Mouse (Mus musculus): ENCODE results near the gene Usp2. TPM values are rescaled to one million over a fixed set of nuclear protein-coding genes. Genes with fewer than 3 reads are reported as not detected.

Usp2 gene
- polyA plus RNA-seq, 1 experiment = 597 TPM

DNA sequence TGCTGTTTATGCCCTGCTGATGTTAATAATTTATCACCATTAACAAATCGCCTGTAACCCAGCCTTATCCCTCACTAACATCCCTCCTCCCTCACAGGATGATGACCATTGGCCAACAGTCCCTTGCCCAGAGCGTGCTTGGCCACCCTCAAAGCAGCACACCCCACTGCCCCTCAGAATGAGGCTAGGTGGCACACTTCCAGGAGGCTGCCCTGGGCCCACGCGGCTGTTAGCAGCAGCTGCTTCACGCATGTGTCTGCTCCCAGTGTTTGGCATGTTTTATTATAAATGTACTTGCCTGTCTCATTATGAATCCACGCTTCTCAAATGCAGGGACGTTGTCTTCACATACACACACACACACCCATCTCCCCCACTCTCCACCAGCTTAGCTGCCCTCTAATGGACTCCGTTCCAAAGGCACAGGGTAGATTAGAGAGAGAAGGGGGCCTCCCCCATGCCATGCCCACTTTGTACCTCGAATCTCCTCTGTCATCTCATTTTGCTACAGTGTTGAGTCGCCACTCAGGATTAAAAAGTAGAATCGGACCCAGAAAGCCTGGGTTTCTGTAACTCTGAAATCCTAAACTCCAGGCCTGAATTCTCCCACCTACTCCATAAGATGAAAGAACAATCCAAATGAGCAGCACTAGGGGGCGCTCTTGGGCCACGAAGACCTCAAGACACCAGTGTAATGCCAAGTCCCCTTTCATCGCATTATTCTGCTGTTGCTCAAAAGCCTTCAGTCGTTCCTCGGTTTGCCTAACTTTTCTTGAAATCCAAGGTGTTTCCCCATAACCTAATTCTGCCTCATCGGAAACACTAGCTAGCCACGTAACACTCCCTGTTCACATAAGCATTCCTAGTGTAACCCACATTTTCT lies 59.0 kb downstream of the Usp2 start:
- no peak overlapping the region for H3K27ac ChIP-seq (ENCODE audit: control insufficient read depth, insufficient read depth, low read depth, low read length)
- TF ChIP-seq CTCF (IDR thresholded peaks at IDR 0.05; ENCODE audit: control insufficient read depth, insufficient read depth, insufficient replicate concordance, low read depth, low read length) (peak; percentile 81; the same call in 1 of the 2 replicates), POLR2A (IDR thresholded peaks at IDR 0.05; ENCODE audit: control insufficient read depth, low read depth, low read length) (no peak)
- peaks cover 13% of the 10 kb centered on the region for H3K4me1 ChIP-seq (ENCODE audit: control insufficient read depth, insufficient read depth, low read length)
- H3K27me3 ChIP-seq (ENCODE audit: control insufficient read depth, insufficient read depth, low read length) = no peaks in the 10 kb centered on the region
- no peaks in the 10 kb centered on the region for H3K36me3 ChIP-seq (ENCODE audit: control insufficient read depth, insufficient read depth, low read length)
- H3K4me3 ChIP-seq (ENCODE audit: control insufficient read depth, low read depth, low read length) = no peak overlapping the region

- peaks cover 16% of the 10 kb centered on the region for H3K4me1 ChIP-seq (ENCODE audit: control insufficient read depth, insufficient read depth, low read length)
- no peaks in the 10 kb centered on the region for H3K27me3 ChIP-seq (ENCODE audit: control insufficient read depth, insufficient read depth, low read length)
- no peak for TF ChIP-seq POLR2A (IDR thresholded peaks at IDR 0.05; ENCODE audit: control insufficient read depth, low read depth, low read length)
- TF ChIP-seq CTCF (IDR thresholded peaks at IDR 0.05; ENCODE audit: control insufficient read depth, insufficient read depth, insufficient replicate concordance, low read depth, low read length) = no peak
- H3K36me3 ChIP-seq (ENCODE audit: control insufficient read depth, insufficient read depth, low read length) = no peaks in the 10 kb centered on the region
- no peak overlapping the region for H3K4me3 ChIP-seq (ENCODE audit: control insufficient read depth, low read depth, low read length)
- no peak overlapping the region for H3K27ac ChIP-seq (ENCODE audit: control insufficient read depth, insufficient read depth, low read depth, low read length)
Measured at GRCm38 (mm10) chr9:44126746-44127145, 59.9 kb downstream of the Usp2 start.

GRCm38 (mm10) chr9:44127351-44127801 lies 60.6 kb downstream of the Usp2 start:
- H3K4me3 ChIP-seq (ENCODE audit: control insufficient read depth, low read depth, low read length) = no peak overlapping the region
- H3K4me1 ChIP-seq (ENCODE audit: control insufficient read depth, insufficient read depth, low read length) = peaks cover 16% of the 10 kb centered on the region
- H3K27me3 ChIP-seq (ENCODE audit: control insufficient read depth, insufficient read depth, low read length) = no peaks in the 10 kb centered on the region
- TF ChIP-seq CTCF (IDR thresholded peaks at IDR 0.05; ENCODE audit: control insufficient read depth, insufficient read depth, insufficient replicate concordance, low read depth, low read length) = no peak
- no peak for TF ChIP-seq POLR2A (IDR thresholded peaks at IDR 0.05; ENCODE audit: control insufficient read depth, low read depth, low read length)
- H3K27ac ChIP-seq (ENCODE audit: control insufficient read depth, insufficient read depth, low read depth, low read length) = no peak overlapping the region
- H3K36me3 ChIP-seq (ENCODE audit: control insufficient read depth, insufficient read depth, low read length) = no peaks in the 10 kb centered on the region

- TF ChIP-seq CTCF (IDR thresholded peaks at IDR 0.05; ENCODE audit: control insufficient read depth, insufficient read depth, insufficient replicate concordance, low read depth, low read length) (no peak), POLR2A (IDR thresholded peaks at IDR 0.05; ENCODE audit: control insufficient read depth, low read depth, low read length) (no peak; the same call in 1 of the 2 replicates)
- H3K36me3 ChIP-seq (ENCODE audit: control insufficient read depth, insufficient read depth, low read length) = no peaks in the 10 kb centered on the region
- peak overlapping the region; percentile 63; the same call in 1 of the 2 replicates for H3K27ac ChIP-seq (ENCODE audit: control insufficient read depth, insufficient read depth, low read depth, low read length)
- peaks cover 24% of the 10 kb centered on the region for H3K4me1 ChIP-seq (ENCODE audit: control insufficient read depth, insufficient read depth, low read length)
- H3K4me3 ChIP-seq (ENCODE audit: control insufficient read depth, low read depth, low read length) = peak overlapping the region; percentile 57
- H3K27me3 ChIP-seq (ENCODE audit: control insufficient read depth, insufficient read depth, low read length) = no peaks in the 10 kb centered on the region
Measured at GRCm38 (mm10) chr9:44129633-44130032, 62.8 kb downstream of the Usp2 start.

- Histone ChIP-seq H3K36me3 (ENCODE audit: control insufficient read depth, insufficient read depth, low read length) (no peaks in the 10 kb centered on the region), H3K4me1 (ENCODE audit: control insufficient read depth, insufficient read depth, low read length) (peaks cover 28% of the 10 kb centered on the region), H3K27me3 (ENCODE audit: control insufficient read depth, insufficient read depth, low read length) (no peaks in the 10 kb centered on the region), H3K27ac (ENCODE audit: control insufficient read depth, insufficient read depth, low read depth, low read length) (peak overlapping the region; percentile 63; the same call in 1 of the 2 replicates), H3K4me3 (ENCODE audit: control insufficient read depth, low read depth, low read length) (peak overlapping the region; percentile 57)
- no peak for TF ChIP-seq CTCF (IDR thresholded peaks at IDR 0.05; ENCODE audit: control insufficient read depth, insufficient read depth, insufficient replicate concordance, low read depth, low read length)
- TF ChIP-seq POLR2A (IDR thresholded peaks at IDR 0.05; ENCODE audit: control insufficient read depth, low read depth, low read length) = peak; percentile 11; the same call in 1 of the 2 replicates
Measured at GRCm38 (mm10) chr9:44130034-44130433, 63.2 kb downstream of the Usp2 start.

- Histone ChIP-seq H3K4me3 (ENCODE audit: control insufficient read depth, low read depth, low read length) (no peak overlapping the region; the same call in none of the 2 replicates), H3K36me3 (ENCODE audit: control insufficient read depth, insufficient read depth, low read length) (no peaks in the 10 kb centered on the region), H3K4me1 (ENCODE audit: control insufficient read depth, insufficient read depth, low read length) (peaks cover 33% of the 10 kb centered on the region), H3K27me3 (ENCODE audit: control insufficient read depth, insufficient read depth, low read length) (no peaks in the 10 kb centered on the region), H3K27ac (ENCODE audit: control insufficient read depth, insufficient read depth, low read depth, low read length) (no peak overlapping the region; the same call in 1 of the 2 replicates)
- no peak for TF ChIP-seq CTCF (IDR thresholded peaks at IDR 0.05; ENCODE audit: control insufficient read depth, insufficient read depth, insufficient replicate concordance, low read depth, low read length)
Measured at GRCm38 (mm10) chr9:44130581-44131275, 63.9 kb downstream of the Usp2 start.

GRCm38 (mm10) chr9:44131276-44131590 lies 64.4 kb downstream of the Usp2 start:
- TF ChIP-seq POLR2A (IDR thresholded peaks at IDR 0.05; ENCODE audit: control insufficient read depth, low read depth, low read length) (no peak), CTCF (IDR thresholded peaks at IDR 0.05; ENCODE audit: control insufficient read depth, insufficient read depth, insufficient replicate concordance, low read depth, low read length) (no peak)
- no peaks in the 10 kb centered on the region for H3K27me3 ChIP-seq (ENCODE audit: control insufficient read depth, insufficient read depth, low read length)
- no peak overlapping the region for H3K27ac ChIP-seq (ENCODE audit: control insufficient read depth, insufficient read depth, low read depth, low read length)
- no peak overlapping the region for H3K4me3 ChIP-seq (ENCODE audit: control insufficient read depth, low read depth, low read length)
- H3K4me1 ChIP-seq (ENCODE audit: control insufficient read depth, insufficient read depth, low read length) = peaks cover 35% of the 10 kb centered on the region
- no peaks in the 10 kb centered on the region for H3K36me3 ChIP-seq (ENCODE audit: control insufficient read depth, insufficient read depth, low read length)
